Mouse (Mus musculus) embryo, embryonic 11 days (tissue): Measurements from ENCODE around the gene Rxfp2.

Source experiments
- DNase-seq: peaks from one replicate; pipeline ENCODE4 v3.0.0-alpha.2; 2015

The Rxfp2 gene

GRCm38 (mm10) chr5:150018656-150019055 lies at the start of gene Rxfp2:
Gene Rxfp2, plus strand, starts transcription at chr5:150018675.
- no peak for DNase-seq

GRCm38 (mm10) chr5:149970261-149970660 lies 48.2 kb upstream of the Rxfp2 start:
- no peak for DNase-seq

GRCm38 (mm10) chr5:149977027-149977426 lies 41.4 kb upstream of the Rxfp2 start:
- DNase-seq, result no peak

- no peak for DNase-seq
These were observed 34.9 kb upstream of the Rxfp2 start for GRCm38 (mm10) chr5:149983621-149984020.

GRCm38 (mm10) chr5:149994578-149994977 lies 23.9 kb upstream of the Rxfp2 start:
- DNase-seq, result no peak

- no peak for DNase-seq
These were observed 21.9 kb upstream of the Rxfp2 start for GRCm38 (mm10) chr5:149996614-149997013.

GRCm38 (mm10) chr5:149997321-149998034 lies 21.0 kb upstream of the Rxfp2 start:
- no peak for DNase-seq

GRCm38 (mm10) chr5:149998311-149998710 lies 20.2 kb upstream of the Rxfp2 start:
- no peak for DNase-seq

GRCm38 (mm10) chr5:150005355-150005754 lies 13.1 kb upstream of the Rxfp2 start:
- no peak for DNase-seq

GRCm38 (mm10) chr5:150016861-150017260 lies 1.6 kb upstream of the Rxfp2 start:
- peak; percentile 66 for DNase-seq

GRCm38 (mm10) chr5:150017672-150018071 lies 803 bp upstream of the Rxfp2 start:
- no peak for DNase-seq

- DNase-seq, result peak; percentile 91
These were observed 2.4 kb downstream of the Rxfp2 start for GRCm38 (mm10) chr5:150020851-150021250.

- DNase-seq, result no peak
These were observed 3.3 kb downstream of the Rxfp2 start for GRCm38 (mm10) chr5:150021805-150022204.

GRCm38 (mm10) chr5:150022556-150022955 lies 4.1 kb downstream of the Rxfp2 start:
- DNase-seq, result no peak

- no peak for DNase-seq
These were observed 5.0 kb downstream of the Rxfp2 start for GRCm38 (mm10) chr5:150023476-150023875.

GRCm38 (mm10) chr5:150024188-150024587 lies 5.7 kb downstream of the Rxfp2 start:
- DNase-seq, result no peak

GRCm38 (mm10) chr5:150024901-150025300 lies 6.4 kb downstream of the Rxfp2 start:
- no peak for DNase-seq

- no peak for DNase-seq
These were observed 6.9 kb downstream of the Rxfp2 start for GRCm38 (mm10) chr5:150025326-150025725.

- DNase-seq, result no peak
These were observed 8.1 kb downstream of the Rxfp2 start for GRCm38 (mm10) chr5:150026509-150027087.

GRCm38 (mm10) chr5:150031201-150031600 lies 12.7 kb downstream of the Rxfp2 start:
- DNase-seq, result no peak

- DNase-seq, result no peak
These were observed 13.2 kb downstream of the Rxfp2 start for GRCm38 (mm10) chr5:150031634-150032033.

- no peak for DNase-seq
These were observed 13.6 kb downstream of the Rxfp2 start for GRCm38 (mm10) chr5:150032075-150032492.

- DNase-seq, result no peak
These were observed 17.8 kb downstream of the Rxfp2 start for GRCm38 (mm10) chr5:150036286-150036685.

- no peak for DNase-seq
These were observed 18.4 kb downstream of the Rxfp2 start for GRCm38 (mm10) chr5:150036918-150037317.

- no peak for DNase-seq
These were observed 26.1 kb downstream of the Rxfp2 start for GRCm38 (mm10) chr5:150044533-150044932.
